Mouse (Mus musculus) C2C12 (cell line): ENCODE data around the gene Plcg2.

Experiments
- CEBPB ChIP-seq: IDR thresholded peaks from one replicate; pipeline ENCODE4 v1.6.1; 2011; ENCODE audit warnings: low read depth, mild to moderate bottlenecking, control low read depth, moderate library complexity
- CTCF ChIP-seq: IDR thresholded peaks from one replicate; pipeline ENCODE4 v1.5.1; 2011; ENCODE audit not compliant: control insufficient read depth, insufficient read depth, insufficient read length
- MYOD1 ChIP-seq: IDR thresholded peaks from one replicate; pipeline ENCODE4 v1.6.1; 2011; ENCODE audit warnings: low read depth; ENCODE audit not compliant: control insufficient read depth, insufficient read length
- MYOG ChIP-seq: IDR thresholded peaks from one replicate; pipeline ENCODE4 v1.6.1; 2011; ENCODE audit not compliant: control insufficient read depth, insufficient read length; ENCODE audit errors: extremely low read depth
- USF1 ChIP-seq: IDR thresholded peaks from one replicate; pipeline ENCODE4 v1.6.1; 2011; ENCODE audit warnings: low read depth, mild to moderate bottlenecking, control low read depth, moderate library complexity

DNA sequence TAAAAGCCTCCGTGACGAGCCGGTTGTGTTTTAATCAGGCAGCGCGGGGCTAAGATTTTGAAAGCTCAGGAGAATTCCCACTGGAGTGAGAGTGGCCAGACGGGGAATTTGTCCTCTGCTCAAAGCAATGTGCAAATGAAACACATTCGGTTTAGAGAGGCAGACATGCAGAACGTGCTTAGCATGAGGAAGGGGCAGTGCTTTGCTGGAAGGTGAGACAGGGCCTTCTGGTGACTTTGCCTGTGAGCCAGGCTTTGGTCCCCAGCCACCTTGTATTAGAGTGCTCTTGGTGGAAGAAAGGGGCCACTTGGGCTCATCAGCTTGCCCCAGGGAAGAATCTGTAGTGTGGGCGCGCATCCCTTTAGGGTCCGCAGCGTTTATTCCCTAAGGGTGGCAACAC lies 106.0 kb downstream of the Plcg2 start:
- TF ChIP-seq CEBPB (no peak), CTCF (no peak), USF1 (no peak), MYOG (no peak), MYOD1 (no peak)
